Mouse (Mus musculus) cerebellum, adult 2 months (tissue): ENCODE data around the gene Plekhm3.

Experiments used
- CTCF ChIP-seq: fragments of 200-500 bp; IDR thresholded peaks from 2 replicates; pipeline ENCODE4 v1.5.1; 2011; ENCODE audit warnings: low read depth, mild to moderate bottlenecking, control low read depth, low read length, moderate library complexity, borderline replicate concordance; ENCODE audit not compliant: insufficient read depth
- POLR2A ChIP-seq: fragments of 200-500 bp; IDR thresholded peaks from 2 replicates; pipeline ENCODE4 v1.6.1; 2011; ENCODE audit warnings: low read length, control low read depth, borderline replicate concordance; ENCODE audit not compliant: insufficient read depth

DNA sequence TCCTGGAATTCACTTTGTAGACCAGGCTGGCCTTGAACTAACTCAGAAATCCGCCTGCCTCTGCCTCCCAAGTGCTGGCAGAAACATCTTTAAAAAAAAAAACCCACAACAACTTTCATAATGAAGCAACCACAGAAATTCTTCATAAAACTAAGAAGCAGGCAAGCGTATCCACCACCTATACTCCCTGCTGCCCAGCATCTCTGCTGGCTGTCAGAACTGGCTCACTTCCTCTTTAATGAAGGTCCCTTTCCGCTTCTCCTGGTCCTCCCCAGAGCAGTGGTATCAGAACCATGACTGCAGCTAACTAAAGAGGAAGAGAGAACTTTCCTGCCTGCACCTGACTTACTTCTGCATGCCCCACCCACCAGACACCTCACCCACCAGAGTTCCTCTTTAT is 31.0 kb downstream of the Plekhm3 start:
- TF ChIP-seq CTCF (no peak), POLR2A (no peak)
